Mouse (Mus musculus) heart, postnatal 0 days (tissue): ENCODE results near the gene Arsb.

Experiments
- CTCF ChIP-seq: IDR thresholded peaks from 2 replicates; pipeline ENCODE4 v1.5.1; 2016; ENCODE audit warnings: antibody characterized with exemption, control low read depth, low read depth
- EP300 ChIP-seq: IDR thresholded peaks from 2 replicates; pipeline ENCODE4 v1.6.1; 2016; ENCODE audit warnings: antibody characterized with exemption, low read depth

GRCm38 (mm10) chr13:93951555-93951954 is 180.1 kb downstream of the Arsb start:
- TF ChIP-seq CTCF (no peak), EP300 (no peak)
